Mouse (Mus musculus) left cerebral cortex, adult 8-10 months (tissue): Measurements from ENCODE around the gene Gclm. TPM values are rescaled to one million over a fixed set of nuclear protein-coding genes. Genes with fewer than 3 reads are reported as not detected.
"Not testable (repeated sequence)": the region's sequence is repeated elsewhere in the genome, so short reads cannot be mapped to it uniquely, and the experiment has no call there.

Source experiments
- DNase-seq, 2 experiments: peaks; one replicate each; pipeline ENCODE4 v3.0.0; 2022; ENCODE audit warnings: low spot score in 2 of 2
- total RNA-seq, 4 experiments: library from RNA; stranded (reverse); gene quantifications; 2 replicates each; pipeline ENCODE4 v1.2.4; 2022

The Gclm gene
- total RNA-seq = 100 to 1,000 TPM in 1 of 4 experiments, 10 to 100 TPM in 3; 82.3 to 105 (median 88.4) TPM

GRCm38 (mm10) chr3:122245215-122245877 is at the start of gene Gclm:
Gene Gclm, plus strand, starts transcription at chr3:122245557.
- peak; percentile 78 to 95 for DNase-seq

DNA sequence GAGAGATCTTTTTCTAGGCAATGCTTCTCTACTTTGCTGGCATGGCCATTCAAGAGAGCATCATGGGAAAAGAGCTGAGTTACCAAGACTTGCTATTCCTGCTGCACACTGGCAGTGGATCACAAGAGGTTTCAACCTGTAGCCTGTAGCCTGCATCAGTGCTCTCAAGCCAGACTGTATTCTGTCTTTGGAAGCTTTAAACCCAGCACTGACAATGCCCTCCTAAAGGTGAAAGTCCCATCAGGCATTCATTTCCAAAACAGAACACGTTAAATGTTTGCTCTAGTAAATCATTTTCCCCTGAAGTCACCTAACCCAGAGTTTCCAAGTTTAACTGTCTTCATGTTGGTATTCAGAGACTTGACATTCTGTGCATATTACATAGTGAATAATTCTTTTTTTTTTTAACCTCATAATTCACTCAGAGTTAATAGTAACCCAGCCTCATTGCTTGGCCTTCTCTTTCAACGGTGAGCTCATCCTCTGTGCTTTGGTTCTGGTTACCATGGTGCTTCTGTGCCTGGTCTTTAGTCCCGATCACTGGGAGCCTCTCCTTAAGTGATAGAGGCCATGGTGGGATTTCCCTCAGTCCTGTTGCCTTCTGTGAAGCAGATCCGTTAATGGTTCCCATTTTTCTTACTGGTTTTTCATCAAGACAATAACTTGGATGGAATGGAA is 48.6 kb upstream of the Gclm start:
- DNase-seq = no peak

GRCm38 (mm10) chr3:122198532-122198931 is 46.8 kb upstream of the Gclm start:
- DNase-seq = no peak

- no peak for DNase-seq
Measured at GRCm38 (mm10) chr3:122198966-122199381, 46.4 kb upstream of the Gclm start.

DNA sequence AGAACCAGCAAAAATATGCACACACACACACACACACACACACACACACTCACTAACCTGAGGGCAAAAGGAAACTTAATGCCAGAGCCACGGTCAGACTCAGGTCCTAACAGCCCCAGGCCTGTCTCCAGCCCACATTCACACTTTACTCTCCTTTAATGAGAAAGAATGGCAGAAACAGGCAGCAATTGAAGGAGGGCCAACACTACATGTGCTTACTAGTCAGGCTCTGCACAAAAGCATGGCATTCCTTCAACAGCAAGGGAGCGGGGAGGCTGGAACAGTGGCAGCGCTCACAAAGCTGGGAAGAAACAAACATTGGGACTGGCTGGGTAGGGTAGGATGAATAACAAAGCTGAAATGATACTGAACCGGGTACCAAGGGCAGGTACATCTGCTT is 45.8 kb upstream of the Gclm start:
- DNase-seq = no peak

- DNase-seq = no peak
Measured at GRCm38 (mm10) chr3:122200017-122200416, 45.3 kb upstream of the Gclm start.

GRCm38 (mm10) chr3:122200447-122200846 is 44.9 kb upstream of the Gclm start:
- DNase-seq = peak in 1 of 2 experiments; percentile 13

DNA sequence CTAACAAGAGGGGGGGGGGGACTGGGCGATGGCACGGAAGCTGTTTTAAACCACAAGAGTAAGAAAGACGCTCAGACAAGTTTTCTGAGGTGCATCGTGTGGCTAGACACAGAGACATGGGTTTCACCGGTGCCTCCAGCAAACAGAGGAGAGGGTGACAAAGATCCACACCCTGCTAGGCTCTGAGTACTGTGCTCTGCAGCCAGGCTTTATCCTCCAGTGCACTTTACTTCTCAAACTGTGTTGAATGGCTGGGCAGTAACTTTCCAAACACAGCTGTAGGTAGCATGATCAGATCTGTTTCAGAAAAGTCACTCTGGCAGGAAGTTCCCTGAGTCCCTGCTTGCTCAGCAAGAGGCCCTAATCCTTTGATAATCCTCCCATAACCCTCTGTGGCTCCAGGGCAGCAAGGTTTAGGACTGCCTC is 43.0 kb upstream of the Gclm start:
- no peak for DNase-seq

GRCm38 (mm10) chr3:122203675-122204329 is 41.6 kb upstream of the Gclm start:
- DNase-seq = no peak

- no peak for DNase-seq
Measured at GRCm38 (mm10) chr3:122205753-122206152, 39.6 kb upstream of the Gclm start.

DNA sequence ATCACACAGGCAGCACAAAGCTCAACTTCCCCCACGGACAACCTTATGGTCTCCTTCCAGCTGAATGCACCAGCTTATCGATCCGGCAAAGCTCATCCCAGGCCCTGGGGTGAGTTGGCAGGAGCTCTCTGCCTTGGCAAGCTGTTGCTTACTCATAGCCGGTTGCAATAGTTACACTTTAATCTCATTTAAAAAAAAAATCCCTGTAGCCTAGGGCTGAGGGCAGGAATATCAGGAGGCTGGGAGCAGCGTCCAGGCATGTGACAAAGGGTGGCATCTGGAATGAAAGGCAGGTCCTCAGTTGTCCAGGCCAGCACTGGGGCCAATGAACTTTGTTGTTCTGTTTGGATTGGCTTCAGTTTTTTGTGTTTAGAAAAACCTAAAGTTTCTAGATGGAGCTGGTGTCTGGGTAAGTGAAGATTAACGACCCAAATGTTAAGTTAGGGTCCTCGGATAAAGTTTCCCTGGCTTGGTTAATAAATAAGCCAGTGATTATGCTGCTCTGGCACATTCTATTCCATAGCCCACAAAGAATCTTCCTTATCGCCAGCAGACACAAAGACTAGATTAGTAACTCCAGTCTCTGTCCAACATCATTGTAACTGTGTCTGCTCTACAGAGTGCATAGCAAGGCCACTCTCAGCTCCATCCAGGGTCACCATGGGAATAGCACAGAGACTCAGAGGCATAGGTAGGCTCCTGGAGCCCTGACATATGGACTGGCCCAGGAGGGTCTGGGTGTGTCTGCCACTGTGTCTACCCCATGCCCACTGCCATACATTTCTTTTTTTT is 38.9 kb upstream of the Gclm start:
- no peak for DNase-seq

DNA sequence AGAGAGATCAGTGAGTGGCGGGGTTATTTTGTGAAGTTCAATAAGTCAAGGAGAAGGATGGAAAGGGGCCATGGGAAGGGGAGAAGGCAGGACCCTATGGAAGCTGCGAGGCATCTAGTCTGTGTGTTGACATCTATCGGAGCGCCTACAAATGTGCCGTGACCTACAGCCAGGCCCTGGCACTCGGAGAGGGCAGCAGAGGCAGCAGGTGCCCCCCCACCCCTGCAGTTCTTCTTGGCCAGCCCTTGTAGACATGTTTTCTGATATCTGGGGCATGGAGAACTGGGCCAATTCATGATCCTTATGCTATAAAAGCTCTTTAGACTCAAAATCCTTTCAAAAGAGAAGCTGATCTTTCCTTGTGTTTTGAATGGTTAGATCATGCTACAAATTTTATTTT is 37.6 kb upstream of the Gclm start:
- DNase-seq = no peak

- no peak for DNase-seq
Measured at GRCm38 (mm10) chr3:122208296-122209225, 36.8 kb upstream of the Gclm start.

DNA sequence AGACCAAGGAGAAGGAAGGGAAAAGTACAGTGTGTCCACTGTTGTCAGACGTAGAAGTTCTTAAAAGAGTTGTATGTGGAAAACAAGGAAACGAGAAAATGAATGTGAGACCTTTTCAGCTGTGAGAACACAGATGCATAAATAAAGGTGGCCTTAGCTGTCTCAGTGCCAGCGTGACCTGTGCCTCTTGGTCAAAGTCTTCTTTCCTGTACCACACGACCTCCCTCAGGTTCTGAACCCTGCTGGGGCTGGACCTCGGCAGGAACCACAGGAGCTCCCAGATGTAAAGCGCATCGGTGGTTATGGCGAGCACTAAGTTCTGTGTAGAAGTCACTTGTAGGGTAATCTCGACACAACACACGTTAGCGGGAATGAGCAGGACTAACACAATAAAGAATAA is 35.8 kb upstream of the Gclm start:
- DNase-seq = no peak

- no peak for DNase-seq
Measured at GRCm38 (mm10) chr3:122210434-122210833, 34.9 kb upstream of the Gclm start.

DNA sequence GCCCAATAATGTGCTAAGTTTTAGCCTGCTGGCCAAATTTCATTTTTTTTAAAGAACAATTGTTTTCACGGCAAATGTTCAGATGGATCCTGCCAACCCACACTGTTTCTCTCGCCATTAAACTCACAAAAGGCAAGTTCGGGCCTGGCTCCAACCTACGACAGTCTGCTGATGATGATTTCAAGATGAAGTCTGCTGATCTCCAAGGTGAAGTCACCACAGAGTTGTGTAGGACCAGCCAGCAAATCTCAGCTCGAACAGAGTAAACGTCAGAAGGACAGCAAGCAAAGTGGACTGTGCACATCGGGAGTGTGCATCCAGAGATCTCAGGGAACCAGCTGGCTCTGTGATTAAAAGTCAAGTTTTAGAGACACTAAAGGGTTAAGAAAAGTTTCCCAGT is 34.5 kb upstream of the Gclm start:
- DNase-seq = no peak

DNA sequence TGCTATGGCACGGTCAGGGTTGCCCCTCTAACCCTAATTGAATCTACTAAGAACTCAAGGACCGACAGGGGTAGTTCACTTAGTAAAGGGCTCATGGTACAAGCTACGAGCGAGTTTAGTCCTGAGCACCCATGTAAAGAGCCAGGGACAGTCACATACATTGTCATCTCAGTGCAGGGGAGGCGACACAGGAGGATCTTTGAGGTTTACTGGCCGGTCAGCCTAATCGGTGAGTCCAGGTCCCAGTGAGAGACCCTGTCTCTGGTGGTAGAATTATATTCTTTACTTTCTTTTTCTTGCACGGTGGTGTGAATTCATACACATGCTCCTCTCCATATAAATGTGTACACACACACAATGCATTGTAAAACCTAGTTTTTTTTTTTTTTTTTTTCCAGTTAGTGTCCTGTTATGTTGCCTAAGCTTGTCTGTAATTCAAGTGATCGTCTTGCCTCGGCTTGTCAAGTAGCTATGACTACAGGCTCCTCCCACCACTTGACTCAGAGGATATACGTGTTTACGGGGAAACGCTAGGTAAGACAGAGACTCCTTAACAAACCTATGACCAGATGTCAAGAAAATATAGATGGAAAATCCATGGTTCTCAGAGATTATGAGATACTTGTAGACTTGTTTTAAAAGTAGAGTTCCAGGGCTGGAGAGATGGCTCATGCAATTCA is 33.8 kb upstream of the Gclm start:
- no peak for DNase-seq

DNA sequence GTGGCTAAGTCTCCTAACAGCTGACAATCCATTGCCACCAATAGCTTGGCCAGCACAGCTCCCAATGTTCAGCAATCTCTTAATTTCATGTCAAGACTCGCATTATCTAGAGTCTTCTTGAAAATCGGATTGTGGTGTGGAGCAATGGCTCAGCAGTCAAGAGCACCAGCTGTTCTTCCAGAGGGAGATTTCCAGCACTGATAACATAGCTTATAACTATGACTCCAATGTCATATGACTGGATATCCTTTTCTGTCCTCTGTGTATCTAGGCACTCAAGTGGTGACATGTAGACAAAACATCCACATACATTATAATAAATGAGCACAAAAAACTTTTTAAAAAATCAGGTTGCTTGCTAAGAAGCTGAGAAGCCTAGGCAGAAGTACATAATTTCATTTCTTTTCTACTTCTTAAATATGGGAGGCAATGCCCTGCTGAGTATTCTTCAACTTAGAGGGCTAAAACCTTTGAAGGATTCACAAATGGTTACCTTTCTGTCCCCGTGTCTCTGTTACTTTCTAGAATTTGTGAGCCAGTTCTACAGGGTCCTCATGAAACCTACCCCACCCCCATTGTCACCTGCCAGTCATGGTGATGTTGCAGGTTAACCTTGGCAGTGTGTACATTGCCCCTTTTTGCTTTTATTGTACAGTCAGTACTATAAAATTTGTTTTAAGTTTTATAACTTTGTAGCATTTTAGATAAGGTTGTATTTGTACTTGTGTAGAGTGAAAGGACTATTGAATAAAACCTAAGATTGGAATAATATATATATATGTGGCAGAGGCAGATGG is 23.9 kb upstream of the Gclm start:
- no peak for DNase-seq

GRCm38 (mm10) chr3:122226972-122227371 is 18.4 kb upstream of the Gclm start:
- DNase-seq = not testable (repeated sequence)
